In the genomic region with DNA sequence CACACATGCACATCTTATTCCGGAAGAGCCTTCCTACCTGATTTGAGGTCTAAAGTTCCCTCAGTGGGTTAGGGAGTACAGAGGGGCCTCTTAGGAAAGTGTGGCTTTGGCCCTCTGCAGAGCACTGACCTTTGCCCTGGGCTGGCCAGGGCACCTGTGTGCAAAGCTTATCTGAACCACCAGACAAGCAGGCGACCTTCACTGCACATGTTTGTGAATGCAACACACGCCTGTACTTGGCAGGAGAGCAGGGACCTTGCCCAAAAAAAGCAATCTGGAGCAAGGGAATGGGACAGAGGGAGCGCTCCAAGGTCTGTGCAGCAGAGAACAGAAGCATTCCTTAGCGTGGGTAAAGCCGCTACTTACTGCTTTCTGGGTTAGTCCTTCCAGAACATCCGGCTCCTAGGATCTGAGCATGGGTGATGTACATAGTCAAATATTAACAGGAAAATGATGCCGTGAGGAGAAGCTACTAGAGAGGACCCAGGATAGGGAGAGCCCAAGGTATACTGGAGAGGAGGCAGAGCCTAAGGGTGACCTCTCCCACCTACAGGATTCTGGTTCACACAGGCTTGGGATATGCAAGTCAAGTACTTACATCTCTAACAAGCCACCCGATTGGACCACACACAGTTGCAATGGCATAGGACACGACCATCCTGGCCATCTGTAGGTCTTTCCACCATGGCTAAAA, we compare ENCODE assay signal across 15 mouse cellular contexts. TPM values are rescaled to one million over a fixed set of nuclear protein-coding genes. Genes with fewer than 3 reads are reported as not detected.
DNase-seq lines count a peak whose midpoint lies in the region; ATAC-seq and TF ChIP-seq lines count a peak whose summit lies in the region.
"Had no signal": no experiment of that assay in that cellular context is flagged by ENCODE, and none has a peak within 500 bp of the region (broad histone marks: within the 10 kb centered on the region; RNA-seq: fewer than 3 reads in every experiment).

No protein-coding gene starts in this region.

- H3K27ac ChIP-seq in kidney, adult 2 months (ENCODE audit: insufficient read depth, low read depth, low read length), result no peak overlapping the region
- H3K27ac ChIP-seq in intestine, postnatal 0 days (ENCODE audit: low read depth, low read length), result peak overlapping the region; percentile 76
- H3K27ac ChIP-seq in small intestine, adult 2 months (ENCODE audit: insufficient read depth, low read depth, low read length), result peak overlapping the region; percentile 50
- H3K27ac ChIP-seq: heart, embryonic 13.5 days; macrophage had no signal

- H3K4me2 ChIP-seq in intestine, postnatal 0 days (replicated peaks; ENCODE audit: low read depth), result peak overlapping the region; percentile 35
- H3K4me2 ChIP-seq: heart, embryonic 13.5 days had no signal

- no peak for TF ChIP-seq POLR2A in kidney, adult 2 months (IDR thresholded peaks at IDR 0.05; ENCODE audit: low read depth, low read length)
- no peak for TF ChIP-seq POLR2A in small intestine, adult 2 months (IDR thresholded peaks at IDR 0.05; ENCODE audit: low read depth, low read length)

- H3K9ac ChIP-seq in intestine, postnatal 0 days (ENCODE audit: low read depth, low read length), result no peak overlapping the region
- H3K9ac ChIP-seq: heart, embryonic 13.5 days had no signal

- H3K4me3 ChIP-seq in kidney, adult 2 months (ENCODE audit: insufficient read depth, low read depth, low read length), result no peak overlapping the region
- no peak overlapping the region for H3K4me3 ChIP-seq in intestine, postnatal 0 days (ENCODE audit: low read depth, low read length)
- H3K4me3 ChIP-seq in small intestine, adult 2 months (ENCODE audit: low read depth, low read length), result 0 out of 2 replicates have a peak overlapping the region, but pooled peaks have one; percentile 21
- H3K4me3 ChIP-seq: heart, embryonic 13.5 days had no signal

- no peaks in the 10 kb centered on the region for H3K9me3 ChIP-seq in intestine, postnatal 0 days (ENCODE audit: control insufficient read depth)
- H3K9me3 ChIP-seq: heart, embryonic 13.5 days had no signal

- no peaks in the 10 kb centered on the region for H3K4me1 ChIP-seq in kidney, adult 2 months (ENCODE audit: control insufficient read depth, insufficient read depth, low read length)
- 0 out of 2 replicates have a peak, but pooled peaks cover 3% of the 10 kb centered on the region for H3K4me1 ChIP-seq in intestine, postnatal 0 days (replicated peaks; ENCODE audit: control insufficient read depth, insufficient read depth, low read length)
- peaks cover 10% of the 10 kb centered on the region for H3K4me1 ChIP-seq in small intestine, adult 2 months (ENCODE audit: control insufficient read depth, insufficient read depth, insufficient read length, low read length)

- no peak for TF ChIP-seq CTCF in kidney, adult 2 months (conservative IDR thresholded peaks at IDR 0.05; ENCODE audit: insufficient read depth, insufficient read length, low read depth, low read length)
- no peak for TF ChIP-seq CTCF in intestine, postnatal 0 days (IDR thresholded peaks at IDR 0.05; ENCODE audit: low read depth)
- TF ChIP-seq CTCF in small intestine, adult 2 months (IDR thresholded peaks at IDR 0.05; ENCODE audit: extremely low read depth, insufficient read length, insufficient replicate concordance, low read depth, low read length), result no peak

- no peaks in the 10 kb centered on the region for H3K27me3 ChIP-seq in kidney, adult 2 months (replicated peaks; ENCODE audit: control insufficient read depth, insufficient read depth, low read length)
- H3K27me3 ChIP-seq in intestine, postnatal 0 days (replicated peaks; ENCODE audit: control insufficient read depth, insufficient read depth, low read length), result no peaks in the 10 kb centered on the region
- no peaks in the 10 kb centered on the region for H3K27me3 ChIP-seq in small intestine, adult 2 months (ENCODE audit: control insufficient read depth, insufficient read depth, low read length)
- H3K27me3 ChIP-seq: Patski had no signal

- no peaks in the 10 kb centered on the region for H3K36me3 ChIP-seq in kidney, adult 2 months (ENCODE audit: control insufficient read depth, insufficient read depth, low read length)
- no peaks in the 10 kb centered on the region for H3K36me3 ChIP-seq in intestine, postnatal 0 days (ENCODE audit: control insufficient read depth, insufficient read depth)
- no peaks in the 10 kb centered on the region for H3K36me3 ChIP-seq in small intestine, adult 2 months (ENCODE audit: control insufficient read depth, insufficient read depth, low read length)
- H3K36me3 ChIP-seq: heart, embryonic 13.5 days had no signal

- ATAC-seq in intestine, postnatal 0 days, result peak; percentile 87
- ATAC-seq: Patski had no signal

- WGBS in kidney, adult 2 months, result 54% methylated on average over 10 of the region's 10 CpGs
- WGBS in intestine, postnatal 0 days, result 37% methylated on average over 10 of the region's 10 CpGs
- WGBS in small intestine, adult 2 months, result 37% methylated on average over 10 of the region's 10 CpGs

- peak; percentile 14 for DNase-seq in kidney, adult 9 months
- DNase-seq in kidney, adult 2 months, result no peak
- DNase-seq in adrenal gland, postnatal 14 days, result peak; percentile 62
- no peak for DNase-seq in left cerebral cortex, adult 8-10 months (ENCODE audit: low spot score in 2 of 2)
- no peak for DNase-seq in spleen, postnatal 14 days (ENCODE audit: low spot score in 2 of 2)
- DNase-seq: cerebellum, adult 18-20 months; embryo, embryonic 11 days; lung, adult 18-20 months; right cerebral cortex, postnatal 14 days; thymus, postnatal 36 days had no signal

RNA-seq across cellular contexts. Expression of a gene that starts 19.1 kb away (rescaled TPM):
- 41.3 and 45.1 TPM in 2 replicates for polyA plus RNA-seq in kidney, adult 2 months (2012; rRNA removed)
- total RNA-seq in adrenal gland, postnatal 14 days (2021), result 51.4 and 55.5 TPM in 2 replicates
- polyA plus RNA-seq in intestine, postnatal 0 days (2015; fragmentation: Nextera tagmentation; extraction: Ambion mirVana), result 33.5 and 33.8 TPM in 2 replicates
- 23.8 and 93.8 TPM in 2 replicates for polyA plus RNA-seq in small intestine, adult 2 months (2012; rRNA removed)
- total RNA-seq in left cerebral cortex, adult 8-10 months (2022), result 10 to 100 TPM; 13.1 to 18.8 (median 16.8) TPM

RNA-seq across cellular contexts. Expression of a gene that starts 38.9 kb away (rescaled TPM):
- polyA plus RNA-seq in kidney, adult 2 months (2012; rRNA removed), result 6.6 and 7.9 TPM in 2 replicates
- total RNA-seq in adrenal gland, postnatal 14 days (2021), result 42.9 and 44.7 TPM in 2 replicates
- 42.4 and 44.9 TPM in 2 replicates for polyA plus RNA-seq in intestine, postnatal 0 days (2015; fragmentation: Nextera tagmentation; extraction: Ambion mirVana)
- polyA plus RNA-seq in small intestine, adult 2 months (2012; rRNA removed), result 1.2 and 2.7 TPM in 2 replicates
- 10 to 100 TPM; 30.0 to 36.1 (median 30.8) TPM for total RNA-seq in left cerebral cortex, adult 8-10 months (2022)

Comparison
In these comparisons a context has a peak if more than half of its experiments do, and no peak if none do; other contexts are left out.
1. DNase-seq: peak in kidney, adult 9 months (single experiment) and adrenal gland, postnatal 14 days (single experiment); none in kidney, adult 2 months (single experiment), left cerebral cortex, adult 8-10 months (0 of 2) and spleen, postnatal 14 days (0 of 2).